Mouse (Mus musculus) frontal cortex, postnatal 36 days (tissue): ENCODE measurements around the gene Tdo2.

Experiments
- DNase-seq, 2 experiments: peaks; one replicate each; pipeline ENCODE4 v3.0.0; 2022; ENCODE audit warnings: low spot score in 2 of 2

Tdo2 gene

DNA sequence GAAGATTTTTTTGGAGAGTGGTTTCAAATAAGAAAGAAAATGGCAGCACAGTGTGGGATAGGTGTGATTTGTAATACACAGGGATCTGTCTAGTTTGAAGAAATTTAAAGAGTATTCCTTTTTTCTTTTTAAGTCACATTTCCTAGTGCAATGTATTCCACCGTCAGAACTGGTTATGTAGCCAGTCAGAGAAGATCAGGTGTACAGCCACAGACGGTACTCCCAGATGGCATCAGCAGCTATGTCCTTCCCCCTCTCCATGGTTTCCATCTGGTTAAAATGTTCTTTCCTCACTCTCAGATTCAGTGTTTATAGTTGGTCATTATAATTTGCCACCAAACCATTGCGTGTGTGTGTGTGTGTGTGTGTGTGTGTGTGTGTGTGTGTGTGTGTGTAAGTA lies 32.9 kb downstream of the Tdo2 start:
- no peak for DNase-seq

GRCm38 (mm10) chr3:81942341-81942740 lies 33.7 kb downstream of the Tdo2 start:
- DNase-seq: no peak

- no peak for DNase-seq
These were observed 37.1 kb downstream of the Tdo2 start for GRCm38 (mm10) chr3:81938924-81939323.

GRCm38 (mm10) chr3:81933348-81933747 lies 42.7 kb downstream of the Tdo2 start:
- no peak for DNase-seq

GRCm38 (mm10) chr3:81932141-81933101 lies 43.6 kb downstream of the Tdo2 start, which contains the start of gene Ctso:
TSS of gene Ctso (plus strand) at chr3:81932601.
- DNase-seq: peak; percentile 84 to 91

- no peak for DNase-seq
These were observed 44.3 kb downstream of the Tdo2 start for GRCm38 (mm10) chr3:81931695-81932094.

DNA sequence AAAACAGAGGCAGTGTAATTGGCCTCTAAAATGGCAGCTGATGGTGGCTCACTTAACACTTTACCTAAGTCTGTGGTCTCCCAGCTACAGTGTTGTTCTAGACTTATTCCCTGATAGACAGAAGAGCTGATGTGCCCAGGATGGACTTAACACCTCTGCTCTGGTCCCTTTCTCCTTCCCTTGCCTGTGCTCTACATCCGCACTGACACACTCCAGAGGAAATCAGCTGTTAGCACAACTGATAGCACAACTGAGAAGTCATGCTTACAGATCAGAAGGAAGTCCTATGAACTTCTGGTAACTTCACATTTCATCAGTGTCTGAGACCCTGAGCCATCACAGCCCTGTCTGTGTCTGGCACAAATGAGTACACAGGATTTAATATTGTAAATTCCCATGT lies 46.9 kb downstream of the Tdo2 start:
- DNase-seq: no peak

- no peak for DNase-seq
These were observed 49.2 kb downstream of the Tdo2 start for GRCm38 (mm10) chr3:81926764-81927325.

DNA sequence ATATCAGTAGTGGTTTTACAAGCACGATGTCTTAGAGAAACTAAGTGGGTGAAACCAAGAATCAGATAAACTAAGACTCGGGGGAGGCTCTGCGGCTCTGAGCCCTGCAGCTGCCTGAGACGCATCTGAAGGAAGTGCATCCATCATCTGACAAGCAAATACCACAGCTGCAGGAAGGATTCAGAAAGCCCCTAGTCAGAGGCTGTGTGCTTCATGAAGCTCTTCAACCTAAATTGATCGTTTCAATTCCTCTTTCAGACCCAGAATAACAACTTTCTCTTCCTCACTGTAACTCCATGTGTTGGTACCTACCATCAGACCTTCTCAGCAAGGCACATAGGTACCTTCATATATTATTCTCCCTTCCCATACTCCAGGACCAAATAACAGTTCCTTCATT lies 50.1 kb downstream of the Tdo2 start:
- DNase-seq: no peak

GRCm38 (mm10) chr3:81924931-81925330 lies 51.1 kb downstream of the Tdo2 start:
- peak in 1 of 2 experiments; percentile 78 for DNase-seq

- DNase-seq: no peak
These were observed 53.1 kb downstream of the Tdo2 start for GRCm38 (mm10) chr3:81922910-81923309.

- DNase-seq: no peak
These were observed 56.3 kb downstream of the Tdo2 start for GRCm38 (mm10) chr3:81919681-81920080.

DNA sequence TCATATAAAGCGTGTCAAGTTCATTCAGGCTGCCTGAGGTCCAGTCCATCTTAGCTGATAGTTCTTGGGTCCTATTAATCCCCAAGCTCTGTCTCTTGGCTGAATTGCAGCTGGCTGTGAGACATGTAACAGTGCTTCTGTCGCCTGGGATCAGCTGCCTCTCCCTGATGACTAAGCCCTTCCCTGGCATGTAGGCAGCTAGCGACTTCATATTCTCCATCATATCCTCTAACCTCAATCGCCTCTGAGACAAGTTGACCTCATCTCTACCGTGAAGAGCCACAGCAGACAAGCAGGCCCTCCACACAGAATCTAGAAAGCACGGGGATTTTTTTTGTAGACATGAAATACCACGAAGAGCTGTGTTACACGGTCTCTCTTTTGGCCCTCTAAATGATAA lies 57.8 kb downstream of the Tdo2 start:
- DNase-seq: no peak

DNA sequence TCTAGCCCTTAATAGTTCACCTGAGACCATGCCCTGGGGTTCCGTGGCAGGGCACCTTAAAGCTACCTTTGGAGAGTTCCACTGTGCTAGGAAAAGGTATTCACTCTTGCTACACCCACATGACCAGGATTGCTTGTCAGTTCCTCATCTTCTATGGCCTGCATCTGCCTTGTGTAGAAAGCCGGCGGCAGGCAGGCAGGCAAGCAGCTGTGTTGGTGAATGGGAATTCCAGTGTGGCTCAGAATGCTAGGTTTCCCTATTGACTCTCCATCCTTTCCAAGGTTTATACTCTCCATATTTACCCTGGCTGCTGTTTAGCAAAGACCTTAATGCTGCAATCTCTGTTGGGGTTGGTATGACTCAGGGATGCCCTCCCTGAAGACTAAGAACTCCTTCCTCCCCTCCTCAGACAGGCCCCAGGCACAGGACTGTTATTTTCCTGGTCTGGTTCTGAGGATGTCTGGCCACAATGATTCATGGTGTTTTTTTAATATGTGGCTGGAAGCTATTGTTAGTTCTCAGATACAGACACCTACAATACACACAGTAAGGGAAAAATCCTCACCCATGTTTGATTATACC lies 58.6 kb downstream of the Tdo2 start:
- no peak for DNase-seq

DNA sequence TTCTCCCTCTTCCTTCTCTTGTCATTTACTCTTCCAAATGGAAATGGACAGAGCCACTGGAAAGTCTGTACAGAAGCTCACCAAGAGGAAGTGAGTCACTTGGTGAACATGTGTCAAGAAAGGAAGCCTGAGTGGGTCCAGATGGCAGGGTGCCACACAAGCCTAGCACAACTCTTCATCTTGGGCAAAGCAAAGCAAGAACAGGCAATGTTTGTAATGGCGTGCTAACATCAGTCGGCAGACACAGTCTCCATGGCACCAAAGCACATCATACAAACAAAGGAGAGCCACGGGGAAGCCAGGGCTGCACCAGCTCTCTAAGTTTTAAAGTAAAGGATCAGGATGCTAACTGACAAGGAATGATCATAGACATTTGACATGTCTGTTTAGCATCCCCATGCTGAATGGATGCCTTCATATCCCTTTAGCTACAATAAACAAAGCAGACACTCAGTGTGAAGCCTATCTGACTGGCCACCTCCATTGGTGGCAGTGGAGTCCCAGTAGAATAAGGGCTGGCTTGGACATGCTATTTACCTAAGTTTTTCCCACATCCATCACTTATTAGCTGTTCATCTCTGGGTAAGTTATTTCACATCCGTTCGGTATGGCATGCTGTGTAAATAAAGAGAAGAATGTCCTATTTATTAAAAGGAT lies 59.8 kb downstream of the Tdo2 start:
- DNase-seq: peak in 1 of 2 experiments; percentile 38

DNA sequence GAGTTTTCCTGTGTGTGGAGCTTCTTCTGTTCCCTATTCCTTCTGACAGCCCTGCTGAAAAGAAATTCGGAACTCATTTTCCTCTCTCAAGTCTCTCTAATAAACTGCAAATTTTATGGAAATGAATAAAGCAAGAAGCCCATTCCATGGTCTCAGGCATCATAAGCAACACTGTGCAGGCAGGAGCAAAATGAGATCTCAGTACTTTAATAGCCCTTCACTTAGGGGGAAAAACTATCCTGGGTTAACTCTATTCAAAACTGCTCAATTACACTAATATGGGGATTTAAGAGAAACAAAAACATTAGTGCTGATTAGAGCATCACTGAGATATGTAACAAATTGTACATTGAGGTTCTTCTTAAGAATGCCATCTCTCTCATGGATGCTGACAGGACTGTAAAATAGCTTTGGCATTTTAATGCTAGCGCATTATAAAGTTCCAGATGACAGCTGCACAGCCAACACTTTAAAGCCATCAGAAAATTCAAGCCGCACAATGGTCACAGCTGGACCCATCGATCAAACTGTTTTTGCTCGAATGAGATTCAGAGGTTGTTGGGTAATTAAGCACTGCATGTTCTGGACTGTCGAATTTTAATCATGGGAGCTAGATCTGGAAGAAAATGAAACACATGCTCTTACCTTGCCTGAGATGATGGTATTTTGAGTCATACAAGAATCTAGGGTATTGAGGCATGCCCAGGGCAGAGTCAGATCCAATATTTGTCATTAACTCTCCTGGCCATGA lies 65.5 kb downstream of the Tdo2 start:
- DNase-seq: no peak
